Mouse (Mus musculus): ENCODE measurements around the gene Krt80.
A peak's percentile ranks its signal among the peaks of the same experiment; 100 is the strongest.

The Krt80 gene

DNA sequence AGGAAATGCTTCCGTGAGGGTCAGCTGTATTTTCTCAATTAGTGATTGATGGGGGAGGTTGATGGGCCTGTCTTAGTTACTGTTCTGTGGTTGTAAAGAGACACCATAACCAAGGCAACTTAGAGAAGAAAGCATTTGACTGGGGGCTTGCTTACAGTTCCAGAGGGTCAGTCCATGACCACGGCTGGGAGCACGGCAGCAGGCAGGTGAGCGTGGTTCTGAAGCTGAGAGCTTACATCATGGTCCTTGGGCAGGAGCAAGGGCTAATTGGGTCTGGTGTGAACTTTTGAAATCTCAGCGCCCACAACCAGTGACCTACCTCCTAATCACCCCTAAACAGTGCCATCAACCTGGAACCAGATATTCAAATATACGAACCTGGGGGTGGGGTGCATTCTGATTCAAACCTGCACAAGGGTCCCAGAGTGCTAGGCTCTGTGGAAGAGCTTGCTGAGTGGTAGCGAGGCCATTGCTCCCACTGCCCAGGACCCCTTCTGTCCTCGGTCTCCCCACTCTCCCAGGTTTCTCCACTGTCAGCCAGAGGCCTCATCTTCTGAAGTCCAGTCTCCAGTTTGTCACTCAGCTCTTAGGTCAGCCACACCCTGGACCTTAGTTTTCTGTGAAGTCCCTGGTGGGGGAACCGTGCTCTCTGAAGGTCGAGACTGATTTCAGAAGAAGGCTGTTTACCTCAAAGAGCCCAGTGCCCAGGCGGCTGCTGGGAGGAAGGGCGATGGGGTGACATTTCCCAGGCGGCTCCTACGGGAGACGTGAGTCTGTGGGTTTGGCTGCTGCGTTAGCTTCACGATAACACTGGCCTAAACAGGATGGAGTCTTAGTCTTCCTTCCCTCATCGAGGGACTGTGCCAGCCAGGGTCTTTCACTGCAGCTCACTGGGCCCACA, 52.8 kb downstream of the Krt80 start:
- DNase-seq (ENCODE audit: low spot score): no peak

DNA sequence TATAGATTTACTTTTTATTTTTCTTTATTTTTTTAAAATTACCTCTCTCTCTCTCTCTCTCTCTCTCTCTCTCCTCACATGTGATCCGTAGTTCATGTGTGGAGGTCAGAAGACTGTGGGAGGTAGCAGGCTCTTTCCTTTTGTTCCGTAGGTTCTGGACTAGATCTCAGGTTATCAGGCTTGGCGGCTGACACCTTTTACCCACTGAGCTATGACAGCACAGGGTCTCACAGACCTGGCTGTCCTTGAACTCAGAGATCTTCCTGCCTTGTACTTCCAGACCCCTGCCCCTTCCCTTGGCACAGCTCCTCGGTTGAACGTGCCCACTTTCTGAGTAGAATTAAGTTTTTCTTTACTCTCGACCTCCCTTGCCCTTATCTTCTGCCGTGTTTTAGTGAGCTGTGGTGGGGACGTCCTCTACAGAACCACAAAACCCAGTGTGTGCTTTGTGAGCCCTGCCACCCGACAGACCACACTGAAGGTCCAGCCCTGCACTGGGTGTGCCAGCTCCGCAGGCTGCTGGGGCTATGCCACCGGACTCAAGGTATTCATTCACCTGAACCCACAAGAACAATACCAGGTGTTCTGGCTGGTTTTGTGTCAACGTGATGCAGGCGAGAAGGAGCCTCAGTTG, 53.6 kb downstream of the Krt80 start:
- DNase-seq (ENCODE audit: low spot score): no peak

DNA sequence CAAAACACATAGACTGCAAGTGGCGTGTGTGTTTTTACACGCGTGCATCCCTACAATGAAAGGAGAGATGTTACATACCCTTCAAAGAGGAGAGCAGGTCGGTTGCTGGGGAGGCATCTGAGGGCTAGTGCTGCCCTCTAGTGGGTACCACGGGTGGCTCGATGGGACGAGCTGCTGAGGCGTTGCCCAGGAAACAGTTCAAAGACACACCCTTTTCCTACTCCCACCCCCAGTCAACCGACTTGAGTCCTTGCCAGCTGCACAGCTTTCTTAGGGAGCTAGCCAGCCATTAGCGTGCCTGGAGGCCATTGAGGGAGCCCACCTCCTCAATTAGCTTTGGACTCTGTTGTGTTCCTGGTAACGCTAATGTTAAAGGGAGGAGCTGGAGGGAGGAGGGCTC, 54.1 kb downstream of the Krt80 start:
- peak; percentile 39 for DNase-seq (ENCODE audit: low spot score)

DNA sequence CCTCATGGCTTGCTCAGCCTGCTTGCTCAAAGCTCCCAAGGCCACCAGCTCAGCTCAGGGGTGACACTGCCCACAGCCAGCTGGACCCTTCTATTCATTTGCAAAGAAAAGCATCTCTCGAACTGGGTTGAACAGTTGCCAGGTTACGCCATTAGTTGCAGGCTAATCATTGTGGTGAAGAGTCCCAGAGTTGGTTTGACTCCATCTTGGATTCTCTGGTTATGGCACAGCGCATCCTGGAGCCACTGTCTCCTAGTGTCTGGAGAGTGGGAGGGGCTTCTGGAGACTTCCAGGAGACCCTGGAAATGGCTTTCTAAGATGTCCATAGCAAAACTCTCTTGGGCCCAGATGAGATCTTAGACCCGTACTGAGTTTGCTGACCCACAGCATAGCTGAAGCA, 54.6 kb downstream of the Krt80 start:
- DNase-seq (ENCODE audit: low spot score): no peak

DNA sequence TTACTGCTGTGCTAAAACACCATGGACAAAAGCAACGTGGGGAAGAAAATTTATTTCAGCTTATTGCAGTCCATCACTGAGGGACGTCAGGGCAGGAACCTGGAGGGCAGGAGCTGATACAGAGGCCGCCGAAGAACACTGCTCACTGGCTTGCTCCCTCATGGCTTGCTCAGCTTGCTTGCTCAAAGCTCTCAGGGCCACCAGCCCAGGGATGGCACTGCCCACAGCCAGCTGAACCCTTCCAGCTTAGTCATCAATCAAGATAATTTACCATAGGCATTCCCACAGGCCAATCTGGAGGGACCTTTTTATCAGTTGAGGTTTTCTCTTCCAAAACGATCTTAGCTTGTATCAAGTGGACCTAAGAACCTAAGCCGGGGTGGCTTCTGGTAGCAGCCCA, 58.0 kb downstream of the Krt80 start:
- DNase-seq (ENCODE audit: low spot score): no peak

DNA sequence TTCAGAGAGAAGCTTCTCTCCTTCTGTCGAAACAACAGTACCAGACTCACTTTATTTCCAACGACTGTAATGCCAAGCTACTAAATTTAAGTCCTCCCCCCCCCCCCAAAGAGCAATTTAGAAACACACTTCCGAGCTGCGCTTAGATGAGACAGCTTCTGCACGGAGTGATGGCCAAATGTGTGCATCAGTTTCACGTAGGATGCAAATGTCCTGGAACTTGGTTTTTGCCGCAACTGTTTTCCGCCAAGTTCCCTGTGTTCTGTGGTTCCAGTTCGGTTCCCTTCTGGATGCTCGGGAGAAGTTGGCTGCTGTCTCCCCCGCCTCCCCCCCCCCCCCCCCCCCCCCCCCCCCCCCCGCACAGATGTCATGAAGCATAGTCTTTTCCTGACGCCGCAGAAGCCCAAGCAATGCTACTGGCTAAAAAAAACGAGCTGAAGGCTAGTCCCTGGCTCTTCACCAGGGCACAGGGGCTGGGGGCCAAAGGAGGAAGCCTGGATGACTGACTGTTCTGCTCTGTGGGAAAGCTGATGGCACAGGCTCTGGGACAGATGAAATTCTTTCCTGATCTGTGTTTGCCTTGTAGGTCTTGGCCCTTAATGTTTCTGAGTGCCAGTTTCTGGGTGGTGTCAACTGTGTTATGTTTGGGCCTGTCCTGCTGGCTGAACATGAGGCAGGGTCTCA, 58.7 kb downstream of the Krt80 start:
- DNase-seq (ENCODE audit: low spot score): no peak

DNA sequence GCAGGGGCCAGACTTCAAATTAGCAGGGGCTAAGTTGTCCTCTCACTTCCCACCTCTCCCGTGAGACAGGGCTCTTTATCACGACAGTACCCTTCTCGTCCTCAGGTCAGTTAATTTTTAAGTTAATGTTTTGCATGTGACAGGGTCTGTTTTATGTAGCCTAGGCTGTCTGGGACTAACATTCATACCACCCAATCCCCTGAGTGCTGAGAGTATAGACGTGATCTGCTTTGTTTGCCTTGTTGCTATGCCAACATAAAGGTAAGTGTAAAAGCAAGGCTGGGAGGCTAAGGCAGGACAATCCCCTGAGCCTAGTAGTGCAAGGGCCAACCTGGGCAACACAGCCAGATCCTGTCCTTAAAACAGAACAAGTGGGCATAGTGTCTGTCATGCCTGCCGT, 60.5 kb downstream of the Krt80 start:
- no peak for DNase-seq (ENCODE audit: low spot score)

DNA sequence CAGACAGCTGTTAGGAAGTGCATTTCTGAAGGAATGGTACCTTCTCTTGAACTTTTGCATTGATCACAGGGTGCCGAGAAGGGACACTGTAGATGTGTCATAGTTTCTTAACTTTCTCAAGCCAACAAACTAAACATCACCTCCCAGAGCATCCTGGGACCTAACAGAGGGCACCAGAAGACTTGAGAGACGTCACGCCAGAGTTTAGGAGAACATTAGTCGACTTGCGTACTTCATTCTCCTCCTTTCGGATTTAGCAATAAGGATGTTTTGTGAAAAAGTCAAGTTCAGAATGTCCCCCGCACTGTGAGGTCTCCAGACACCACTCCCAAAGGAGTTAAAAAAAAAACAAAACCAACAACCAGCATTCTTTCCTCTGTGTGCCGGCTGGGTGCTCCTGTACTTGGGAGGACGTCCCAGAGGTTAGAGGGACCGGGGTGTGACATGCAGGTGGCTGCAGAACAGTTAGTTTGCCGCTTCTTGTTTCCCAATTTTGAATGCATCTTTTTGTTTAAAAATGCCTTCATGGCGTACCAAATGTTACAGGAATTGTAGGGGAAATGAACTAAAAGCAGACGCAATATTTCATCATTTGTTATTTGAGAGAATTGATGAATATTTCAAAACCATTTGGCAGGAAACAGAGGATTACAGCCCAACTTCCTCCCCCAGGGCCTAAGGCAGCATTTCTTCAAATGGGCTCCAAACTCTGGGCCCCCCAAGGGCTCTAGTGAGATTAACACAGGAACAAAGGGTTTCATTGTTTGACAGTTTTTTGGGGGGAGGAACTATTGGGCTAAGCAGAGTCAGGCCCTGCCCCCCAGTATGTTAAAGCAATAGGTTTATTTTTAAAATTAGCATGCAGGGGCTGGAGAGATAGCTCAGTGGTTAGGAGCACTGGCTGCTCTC, 61.3 kb downstream of the Krt80 start:
- DNase-seq (ENCODE audit: low spot score): no peak

DNA sequence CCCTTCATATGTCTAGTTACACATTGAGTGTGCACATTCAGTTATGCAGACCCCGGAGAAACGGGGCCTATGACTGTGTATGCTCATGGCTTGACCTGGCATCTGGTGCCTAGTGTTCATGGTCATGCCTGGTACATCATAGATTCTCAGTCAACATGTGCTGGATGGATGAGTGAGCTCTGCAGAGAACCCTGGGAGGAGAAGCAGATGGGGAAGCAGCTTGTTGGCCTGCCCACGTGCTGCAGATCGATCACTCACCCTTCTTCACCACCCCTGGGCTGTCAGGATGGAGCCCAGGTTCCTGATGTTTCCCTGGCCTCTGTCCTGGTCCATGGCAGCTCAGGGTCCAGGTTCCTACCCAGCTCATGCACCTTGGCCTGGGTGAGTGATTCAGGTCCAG, 63.5 kb downstream of the Krt80 start:
- DNase-seq (ENCODE audit: low spot score): no peak

DNA sequence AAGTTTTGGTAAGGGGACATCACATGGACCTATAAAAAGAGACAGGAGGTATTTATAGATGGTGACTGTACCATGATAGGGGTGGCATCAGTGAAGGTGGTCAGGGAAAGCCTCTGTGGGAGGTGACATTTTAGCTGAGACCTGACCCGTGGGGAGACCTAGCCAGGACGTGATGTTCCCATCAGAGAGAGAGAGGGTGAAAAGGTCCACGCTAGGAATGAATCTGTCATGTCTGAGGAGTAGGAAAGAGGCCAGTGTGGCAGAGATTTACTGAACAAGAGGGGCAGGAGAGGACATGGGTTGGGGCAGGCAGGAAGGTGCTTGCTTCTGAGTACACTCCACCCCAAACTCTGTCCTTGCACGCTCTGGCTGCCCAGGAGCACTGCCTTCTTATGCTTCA, 66.1 kb downstream of the Krt80 start:
- DNase-seq (ENCODE audit: low spot score): no peak

DNA sequence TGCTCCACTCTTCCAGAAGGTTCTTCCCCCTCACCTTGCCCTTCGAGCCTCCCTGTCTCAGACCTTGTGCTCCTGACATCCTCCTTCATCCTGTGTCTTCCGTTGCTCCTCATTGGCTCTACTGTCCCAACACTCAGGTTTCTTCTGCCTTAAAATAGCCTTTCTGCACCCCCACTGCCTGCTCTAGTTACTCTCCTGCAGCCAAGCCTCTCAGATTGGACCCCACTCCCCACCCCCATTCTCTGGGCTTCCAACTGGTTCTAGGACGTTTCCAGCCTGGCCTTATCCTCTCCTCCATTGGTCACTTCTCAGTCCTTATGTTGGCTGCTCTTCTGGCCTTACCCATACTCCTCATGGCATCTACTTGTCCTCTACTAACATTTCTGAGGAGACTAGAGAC, 67.8 kb downstream of the Krt80 start:
- no peak for DNase-seq (ENCODE audit: low spot score)

DNA sequence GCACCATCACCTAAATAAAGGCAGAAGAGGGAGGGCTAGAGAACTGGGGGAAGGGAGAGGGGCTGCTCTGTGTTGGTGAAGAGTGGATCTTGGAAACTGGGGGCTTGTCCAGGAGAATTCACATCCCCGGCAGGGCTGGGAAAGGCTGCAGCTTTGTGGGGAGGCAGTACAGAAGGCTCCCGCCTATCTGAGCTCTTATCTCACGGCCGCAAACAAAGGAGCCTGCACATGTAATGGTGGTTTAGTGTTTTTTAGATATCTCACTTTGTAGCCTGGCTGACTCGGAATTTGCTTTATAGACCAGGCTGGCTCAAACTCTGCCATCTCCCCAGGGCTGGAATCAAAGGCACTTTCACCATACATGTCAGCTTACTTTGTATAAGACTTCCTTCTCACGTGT, 69.8 kb downstream of the Krt80 start:
- no peak for DNase-seq (ENCODE audit: low spot score)

DNA sequence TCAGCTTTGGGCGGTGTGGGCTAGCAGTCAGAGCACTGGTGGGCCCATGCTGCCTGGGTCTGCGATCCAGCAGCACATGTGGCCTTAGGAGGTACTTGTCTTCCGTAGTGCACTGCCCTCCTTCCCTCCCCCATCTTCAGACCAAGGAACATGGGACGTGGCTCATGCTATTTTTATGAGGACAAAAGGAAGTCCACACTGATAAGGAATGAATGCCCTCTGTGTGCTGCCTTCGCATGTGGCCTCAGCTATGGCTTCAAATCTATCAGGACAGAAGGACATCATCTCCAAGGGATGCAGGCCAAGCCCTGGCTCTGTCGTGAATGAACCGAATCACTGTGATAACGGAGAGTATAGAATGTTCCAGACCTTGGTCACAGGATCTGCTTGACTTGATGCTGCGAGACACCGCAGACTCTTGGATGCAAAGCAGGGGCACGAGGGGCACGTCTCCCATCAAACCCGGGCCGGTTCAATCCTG, 70.4 kb downstream of the Krt80 start:
- no peak for DNase-seq (ENCODE audit: low spot score)

DNA sequence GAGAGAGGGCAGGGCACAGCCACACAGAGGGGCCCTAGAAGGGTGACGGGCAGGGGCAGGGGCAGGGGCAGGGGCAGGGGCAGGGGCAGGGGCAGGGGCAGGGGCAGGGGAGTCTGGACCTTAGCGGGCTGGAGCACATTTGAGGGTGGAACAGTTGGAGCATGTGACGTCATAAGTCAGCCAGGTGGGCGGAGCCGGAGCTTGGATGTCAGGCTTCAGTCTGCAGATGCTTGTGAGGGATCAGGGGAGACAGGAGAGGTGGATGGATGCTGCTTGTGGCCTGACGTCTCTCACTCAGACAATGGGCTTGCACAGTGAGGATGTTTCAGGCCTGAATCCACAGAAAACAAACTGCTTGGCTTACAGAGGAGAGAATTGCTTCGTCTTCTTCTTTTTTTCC, 71.4 kb downstream of the Krt80 start:
- DNase-seq (ENCODE audit: low spot score): no peak

DNA sequence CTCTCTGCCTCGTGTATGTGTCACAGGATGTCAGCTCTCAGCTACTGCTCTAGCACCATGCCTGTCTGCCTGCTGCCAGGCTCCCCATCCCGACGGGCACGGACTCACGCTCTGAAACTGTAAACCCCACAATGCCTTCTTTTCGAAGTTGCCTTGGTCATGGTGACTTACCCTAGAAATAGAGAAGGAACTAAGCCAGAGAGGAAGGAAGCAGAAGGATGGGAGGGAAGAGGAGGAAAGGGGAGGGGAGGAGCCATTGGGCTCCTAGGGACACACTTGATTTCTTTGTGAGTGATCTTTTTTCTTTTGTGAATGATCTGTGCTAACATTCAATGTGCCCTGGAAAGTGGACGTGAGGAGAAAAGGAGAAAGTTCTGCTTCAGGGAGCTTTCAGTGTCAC, 72.0 kb downstream of the Krt80 start:
- DNase-seq (ENCODE audit: low spot score): no peak

All from urinary bladder, postnatal 10 days (tissue).